Mouse (Mus musculus) adrenal gland, postnatal 4 days (tissue): Measurements from ENCODE around the gene Sec61g. TPM values are rescaled to one million over a fixed set of nuclear protein-coding genes. Genes with fewer than 3 reads are reported as not detected.
"Not testable (repeated sequence)": the region's sequence is repeated elsewhere in the genome, so short reads cannot be mapped to it uniquely, and the experiment has no call there.

ENCODE experiments used
- DNase-seq, 2 experiments: peaks; one replicate each; pipeline ENCODE4 v3.0.0; 2021 to 2022; ENCODE audit warnings: low spot score in 2 of 2, mixed read lengths in 2 of 2
- long read RNA-seq, 2 experiments: library from polyadenylated mRNA; stranded (forward); transcript quantifications; one replicate each; pipeline ENCODE4 v2.0.0; 2021
- total RNA-seq, 2 experiments: library from RNA; stranded (reverse); gene quantifications; 2 replicates each; pipeline ENCODE4 v1.2.3; 2021

Sec61g gene
- total RNA-seq, result 10 to 100 TPM; 14.5 to 17.4 TPM
- long read RNA-seq, experiment 1, transcript Sec61g-203 (4 exons, 1,862 nt), result major isoform, 196 of 237 reads
- long read RNA-seq, experiment 1, transcript Sec61g-207 (4 exons, 779 nt), result minor isoform, 20 of 237 reads
- long read RNA-seq, experiment 1, partial matches to known transcripts, result 6 of 237 reads
- long read RNA-seq, experiment 1, other reads (novel, unspliced or antisense), result 10 of 237 reads
- long read RNA-seq, experiment 2, transcript Sec61g-203 (4 exons, 1,862 nt), result major isoform, 129 of 155 reads
- long read RNA-seq, experiment 2, transcript Sec61g-207 (4 exons, 779 nt), result minor isoform, 7 of 155 reads
- long read RNA-seq, experiment 2, partial matches to known transcripts, result 10 of 155 reads
- long read RNA-seq, experiment 2, other reads (novel, unspliced or antisense), result 7 of 155 reads

DNA sequence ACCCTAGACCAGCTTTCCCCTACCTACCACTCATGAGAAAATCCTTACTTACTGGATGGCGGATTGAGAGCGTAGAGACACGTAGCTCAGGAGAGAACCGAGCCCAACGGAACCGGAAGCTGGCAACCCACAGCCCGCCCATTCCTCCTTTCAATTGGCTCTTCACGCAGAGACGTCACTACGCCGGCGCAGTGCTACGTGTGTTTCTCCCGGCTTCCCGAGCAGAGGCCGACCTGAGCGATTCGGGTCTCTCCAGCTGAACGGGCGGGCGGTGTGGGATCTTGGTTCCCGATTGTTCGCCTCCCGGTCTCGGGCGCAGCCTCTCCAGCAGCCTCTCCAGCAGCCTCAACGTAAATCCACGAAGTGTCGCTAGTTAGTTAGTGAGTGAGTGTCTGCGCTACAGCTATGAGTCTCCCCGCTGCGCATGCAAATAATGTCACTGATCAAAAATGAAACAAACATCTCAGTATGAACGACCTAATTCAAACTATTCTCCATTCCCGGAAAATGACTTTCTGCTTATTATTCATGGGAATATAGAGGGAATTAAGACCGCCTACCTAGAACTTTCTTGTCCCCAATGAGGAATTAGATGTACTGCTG, at the start of gene Sec61g:
TSS of gene Sec61g (minus strand) at position 433 of the 603 bp plus-strand sequence.
- peak; percentile 75 to 81 for DNase-seq

DNA sequence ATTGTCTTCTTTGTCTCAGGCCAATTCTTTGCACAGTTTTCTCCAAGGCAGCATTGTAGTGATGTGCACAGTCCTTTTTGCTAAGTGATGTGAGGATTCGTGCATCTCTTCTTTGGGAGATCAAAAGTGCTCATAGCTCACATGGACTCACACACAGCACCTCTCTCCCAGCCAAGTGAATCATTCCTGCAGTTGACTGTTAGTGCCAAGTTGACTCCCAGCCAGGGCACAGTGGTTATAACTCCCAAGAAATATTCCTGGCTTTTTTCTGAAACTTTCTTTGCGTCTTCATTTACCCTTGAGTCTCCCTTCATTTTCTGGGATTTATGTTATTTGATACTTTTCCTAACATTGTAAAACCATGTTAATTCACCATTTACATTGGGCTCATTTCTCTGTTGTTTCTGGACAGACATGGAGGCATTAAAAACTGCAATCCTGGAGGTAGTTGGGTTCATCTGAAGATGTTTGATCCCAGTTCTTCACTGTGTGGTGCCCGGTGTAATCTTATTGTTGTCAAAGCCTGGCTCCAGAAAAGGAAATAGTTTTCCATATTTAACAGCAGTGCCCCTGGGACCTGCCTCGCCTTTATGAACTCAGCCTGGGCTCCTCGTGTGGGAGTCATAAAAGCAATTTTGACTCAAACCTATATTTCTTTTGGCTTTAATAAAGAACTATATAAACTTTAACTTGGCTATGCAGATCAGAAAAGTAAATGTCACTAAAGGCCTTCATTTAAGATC, 38.3 kb upstream of the Sec61g start:
- no peak for DNase-seq

DNA sequence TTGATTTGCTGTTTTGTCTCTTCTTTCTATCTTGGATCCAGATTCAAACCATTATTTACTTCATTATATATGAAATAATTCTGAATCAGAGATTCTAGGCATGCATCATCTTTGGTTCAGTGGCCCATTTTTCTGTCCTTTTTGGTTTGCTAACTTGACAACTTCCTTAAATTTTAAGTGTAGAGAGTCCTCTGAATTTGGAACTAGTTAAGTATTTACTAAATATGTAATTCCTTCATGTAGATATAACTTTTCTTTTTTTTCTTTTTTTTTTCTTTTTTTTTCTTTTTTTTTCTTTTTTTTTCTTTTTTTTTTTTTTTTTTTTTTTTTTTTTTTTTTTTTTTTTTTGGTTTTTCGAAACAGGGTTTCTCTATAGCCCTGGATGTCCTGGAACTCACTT, 29.1 kb upstream of the Sec61g start:
- no peak for DNase-seq

DNA sequence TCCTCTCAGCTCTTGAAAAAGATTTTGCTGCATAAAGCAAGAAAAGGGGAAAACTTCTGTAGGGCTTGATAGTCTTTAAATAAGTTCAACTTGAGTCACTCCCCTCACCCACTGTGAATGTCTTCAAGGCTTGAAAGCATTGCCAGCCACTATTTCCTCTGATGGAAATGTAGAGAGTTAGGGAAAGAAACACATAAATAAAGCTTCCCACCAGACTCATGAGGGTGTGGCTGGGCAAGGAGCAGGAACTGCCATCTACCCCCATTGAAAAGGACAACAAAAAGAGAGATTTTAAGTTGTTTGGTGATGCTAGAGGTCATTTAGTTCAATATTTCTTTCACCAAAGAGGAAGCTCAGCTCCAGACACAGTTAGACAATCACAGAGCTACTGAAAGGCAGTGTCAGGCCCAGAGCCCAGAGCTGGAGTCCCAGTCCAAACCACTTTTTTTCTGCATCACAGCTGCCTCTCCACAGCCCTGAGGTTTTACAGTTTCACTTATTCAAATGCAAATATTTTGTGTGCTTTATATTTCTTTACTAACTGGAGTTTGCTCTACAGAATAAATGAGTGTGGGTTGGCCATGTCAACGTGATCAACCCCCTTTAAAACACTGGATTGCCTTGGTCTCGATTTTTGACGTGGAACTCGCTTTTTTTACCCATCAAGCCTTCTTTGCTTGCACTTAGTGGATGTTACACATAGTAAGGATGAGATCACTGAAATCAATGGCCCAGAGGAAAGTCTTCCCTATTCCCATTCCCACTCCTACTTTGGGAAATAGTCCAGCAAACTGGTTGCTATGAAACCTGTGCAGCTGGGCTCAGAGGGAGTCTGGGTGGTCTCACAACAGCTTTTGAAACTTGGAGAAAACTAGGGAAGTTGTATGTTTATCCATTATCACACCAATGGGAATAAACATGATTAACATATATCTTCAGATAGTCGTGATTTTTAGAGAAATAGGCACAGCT, 26.6 kb upstream of the Sec61g start:
- no peak for DNase-seq

DNA sequence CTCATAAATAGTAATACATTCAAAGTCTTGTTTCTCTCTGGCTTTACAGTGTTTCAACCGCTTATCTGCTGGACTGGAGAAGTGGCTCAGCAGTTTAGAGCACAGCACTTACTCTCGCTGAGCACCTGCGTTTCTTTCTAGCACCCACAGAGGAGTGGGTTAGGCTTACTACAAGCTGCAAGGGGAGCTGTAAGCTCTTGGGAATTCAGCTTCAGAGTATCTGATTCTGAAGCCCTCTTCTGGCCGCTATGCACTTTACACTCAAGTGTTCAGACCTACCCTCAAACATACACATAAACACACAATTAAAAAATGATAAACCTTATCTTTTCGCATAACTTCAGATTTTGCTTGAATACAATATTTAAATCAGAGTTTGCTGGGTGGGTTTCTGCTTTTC, 24.6 kb upstream of the Sec61g start:
- no peak for DNase-seq

DNA sequence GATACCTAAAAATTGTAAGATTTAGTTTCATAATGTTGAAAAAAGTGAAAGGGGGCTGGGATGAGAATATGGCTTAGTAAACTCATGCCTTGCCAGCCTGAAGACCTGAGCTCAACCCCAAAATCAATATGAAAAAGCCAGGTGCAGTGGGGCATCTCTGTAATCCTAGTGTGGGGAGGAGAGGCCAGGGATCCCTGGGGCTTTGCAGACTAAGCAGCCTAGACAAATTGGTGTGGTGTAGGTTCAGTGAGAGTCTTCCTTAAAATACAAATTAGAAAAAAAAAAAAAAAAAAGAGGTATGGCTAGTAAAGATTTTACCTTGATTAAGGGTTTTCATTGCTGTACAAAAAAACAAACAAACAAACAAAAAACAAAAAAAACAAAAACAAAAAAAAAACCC, 20.6 kb upstream of the Sec61g start:
- no peak for DNase-seq

DNA sequence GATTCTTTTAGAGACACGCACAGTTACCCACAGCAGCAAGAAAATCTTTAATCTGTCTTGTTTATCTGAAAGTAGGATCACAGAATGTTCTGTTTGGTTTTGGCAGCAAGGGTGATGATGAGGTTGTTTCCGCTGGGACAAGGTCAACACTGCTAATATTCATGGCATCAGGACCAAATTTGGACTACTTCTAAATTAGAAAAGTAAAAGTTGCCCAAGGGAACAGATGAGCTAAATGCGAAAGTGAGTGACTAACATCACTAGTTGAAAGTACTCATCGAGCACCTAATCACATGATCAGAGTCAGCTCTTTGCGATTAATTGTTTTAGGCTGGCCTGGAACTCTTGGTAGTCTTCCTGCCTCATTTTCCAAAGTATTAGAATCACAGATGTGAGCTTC, 20.1 kb upstream of the Sec61g start:
- no peak for DNase-seq

DNA sequence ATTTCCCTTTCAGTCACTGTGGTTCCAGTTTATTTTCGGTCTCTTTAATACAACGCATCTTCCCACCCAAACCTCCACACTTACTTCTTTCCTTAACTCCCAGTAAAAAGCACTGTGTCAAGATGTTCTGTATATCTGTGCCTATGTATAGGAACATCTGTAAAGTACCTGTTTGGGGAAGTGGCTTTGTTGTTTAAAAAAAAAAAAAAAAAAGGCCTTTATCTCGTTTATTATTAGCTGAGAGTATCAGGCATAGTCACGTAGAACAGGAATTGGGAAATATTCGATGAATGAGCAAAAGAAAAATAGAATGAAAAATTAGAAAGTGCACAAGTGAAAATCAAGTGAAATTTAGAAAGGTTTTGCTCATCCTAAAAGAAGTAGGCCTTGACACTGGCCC, 19.5 kb upstream of the Sec61g start:
- no peak for DNase-seq

DNA sequence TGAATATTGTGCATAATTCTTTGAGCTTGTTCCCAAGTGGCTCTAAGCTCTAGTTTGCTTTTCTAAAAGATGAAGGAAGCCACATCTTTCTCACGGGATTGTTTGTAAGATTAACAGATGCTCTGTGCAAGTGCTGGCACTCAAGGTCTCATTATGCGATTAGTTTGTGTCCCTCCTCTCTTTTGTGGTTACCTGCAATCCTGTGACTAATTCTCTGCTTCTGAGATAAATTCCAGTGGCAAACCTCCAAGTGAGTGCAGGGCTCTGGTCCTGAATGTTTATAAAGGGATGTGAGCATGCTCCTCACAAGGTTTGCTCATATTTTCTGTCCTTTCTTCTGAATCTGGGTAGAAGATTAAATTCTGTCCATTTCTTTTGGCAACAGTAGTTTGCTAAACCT, 18.2 kb upstream of the Sec61g start:
- DNase-seq, result no peak

DNA sequence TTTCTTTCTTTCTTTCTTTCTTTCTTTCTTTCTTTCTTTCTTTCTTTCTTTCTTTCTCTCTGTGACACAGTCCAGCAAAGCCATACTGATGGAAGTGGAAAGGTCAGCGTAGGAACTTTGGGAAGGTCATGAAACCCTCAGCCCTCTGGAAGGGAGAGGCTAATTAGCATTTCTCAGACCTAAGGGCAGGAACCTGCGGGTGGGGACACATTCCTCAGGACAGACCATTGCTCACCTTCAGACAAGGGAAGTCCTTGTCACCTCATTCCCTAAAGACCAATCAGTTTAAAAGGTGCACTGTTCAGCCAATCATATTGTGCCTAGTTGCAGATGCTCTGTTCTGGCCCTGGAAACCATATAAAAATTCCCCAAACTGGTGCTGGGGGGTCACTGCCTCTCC, 17.4 kb upstream of the Sec61g start:
- DNase-seq, result no peak

DNA sequence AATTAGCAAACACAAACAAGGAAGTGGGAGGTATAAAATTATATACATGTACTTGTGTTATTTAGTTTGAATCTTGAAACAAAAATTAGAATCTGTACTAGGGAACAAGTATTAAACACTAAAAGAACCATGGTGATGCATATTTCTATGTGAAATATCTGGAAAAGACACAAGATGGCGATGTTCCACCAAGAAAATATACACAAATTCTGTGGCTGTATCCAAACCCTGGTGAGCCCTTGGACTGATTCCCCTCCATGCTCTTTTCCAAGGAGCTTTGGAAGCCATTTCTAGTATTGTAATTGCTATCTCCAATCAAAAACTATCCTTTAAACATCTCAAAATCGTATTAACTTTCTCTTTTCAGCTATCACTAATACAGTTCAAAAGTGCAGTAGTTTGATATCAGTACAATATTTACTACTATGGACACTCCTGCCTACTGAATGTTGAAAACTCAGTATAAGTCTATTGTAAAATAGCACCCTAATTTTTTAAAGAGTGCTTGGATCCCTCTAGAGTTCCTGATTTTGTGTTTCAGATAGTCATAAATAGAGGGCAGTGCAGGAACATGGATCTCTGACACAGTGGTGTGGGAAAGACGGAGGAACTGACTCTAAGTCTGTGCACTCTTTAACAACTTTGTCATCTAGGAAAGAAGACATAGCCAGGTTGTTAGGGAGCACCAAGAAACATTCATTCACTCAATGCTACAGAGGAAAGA, 16.8 kb upstream of the Sec61g start:
- no peak for DNase-seq

DNA sequence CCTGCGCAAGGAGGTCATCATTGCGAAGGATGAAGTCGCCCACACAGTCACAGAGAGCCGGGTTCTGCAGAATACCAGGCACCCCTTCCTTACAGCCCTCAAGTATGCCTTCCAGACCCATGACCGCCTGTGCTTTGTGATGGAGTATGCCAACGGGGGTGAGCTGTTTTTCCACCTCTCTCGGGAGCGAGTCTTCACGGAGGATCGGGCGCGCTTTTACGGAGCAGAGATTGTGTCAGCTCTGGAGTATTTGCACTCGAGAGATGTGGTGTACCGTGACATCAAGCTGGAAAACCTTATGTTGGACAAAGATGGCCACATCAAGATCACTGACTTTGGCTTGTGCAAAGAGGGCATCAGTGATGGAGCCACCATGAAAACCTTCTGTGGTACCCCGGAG, 6.8 kb upstream of the Sec61g start:
- DNase-seq, result not testable (repeated sequence)

DNA sequence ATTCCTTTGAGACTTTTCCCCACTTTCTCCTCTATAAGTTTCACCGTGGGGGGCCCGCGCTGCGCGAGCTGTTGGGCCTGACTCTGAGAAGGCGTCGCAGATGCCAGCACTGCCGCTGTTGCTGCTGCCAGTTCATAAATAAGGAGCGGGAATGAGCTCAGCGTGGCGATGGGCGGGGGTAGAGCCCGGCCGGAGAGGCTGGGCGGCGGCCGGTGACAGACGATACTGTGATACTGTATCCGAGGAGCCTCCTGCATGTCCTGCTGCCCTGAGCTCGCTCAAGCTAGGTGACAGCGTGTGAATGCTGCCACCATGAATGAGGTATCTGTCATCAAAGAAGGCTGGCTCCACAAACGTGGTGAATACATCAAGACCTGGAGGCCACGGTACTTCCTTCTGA, 5.9 kb upstream of the Sec61g start:
- not testable (repeated sequence) for DNase-seq

DNA sequence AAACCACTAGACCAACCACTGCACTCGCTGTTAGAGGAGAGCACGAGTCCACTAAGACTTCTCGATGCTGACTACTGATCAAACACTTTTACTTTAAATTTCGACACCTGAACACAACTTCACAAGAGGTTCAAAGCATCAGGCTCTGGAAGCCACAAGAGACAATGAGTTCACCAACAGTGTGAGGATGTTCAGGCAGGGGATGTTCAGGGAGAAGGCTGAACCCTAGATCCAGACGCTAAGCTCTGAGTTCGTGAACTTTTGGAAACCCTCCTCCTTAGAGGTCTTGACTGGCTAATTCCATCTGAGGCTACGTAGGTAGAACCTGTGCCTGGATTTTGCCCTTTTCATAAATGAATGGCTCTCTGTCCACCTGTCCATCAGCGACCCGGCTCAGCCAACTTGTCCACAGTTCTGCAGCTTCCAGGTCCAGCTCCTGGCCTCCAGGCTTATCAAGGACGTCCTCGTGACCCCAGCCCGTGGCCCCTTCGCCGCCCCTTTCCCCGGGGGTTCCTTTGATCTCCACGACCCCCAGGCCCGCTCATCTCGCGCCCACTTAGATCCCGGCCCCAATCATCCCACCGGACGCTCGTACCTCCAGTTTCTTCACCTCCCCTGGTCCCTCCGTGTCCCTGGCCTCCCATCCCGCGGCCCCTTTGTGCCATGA, 766 bp downstream of the Sec61g start:
- no peak for DNase-seq

DNA sequence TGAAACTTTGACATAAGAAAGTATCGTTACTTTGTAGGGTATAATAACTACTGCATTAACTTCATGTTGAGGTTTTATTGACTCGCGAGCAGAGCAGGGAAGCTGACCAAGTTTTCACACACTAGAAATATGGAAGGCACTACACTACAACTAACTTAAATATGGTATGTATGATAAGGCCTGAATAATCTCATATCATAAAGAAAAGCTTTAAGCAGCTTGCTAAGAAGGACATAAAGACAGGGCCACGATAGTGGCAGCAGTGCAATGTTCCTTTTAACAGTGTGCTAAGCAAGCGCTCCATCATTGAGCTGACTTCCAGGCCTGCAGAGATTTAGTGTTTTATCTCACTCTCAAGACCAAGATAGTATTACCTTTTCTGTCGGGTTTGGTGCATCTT, 2.3 kb downstream of the Sec61g start:
- no peak for DNase-seq

DNA sequence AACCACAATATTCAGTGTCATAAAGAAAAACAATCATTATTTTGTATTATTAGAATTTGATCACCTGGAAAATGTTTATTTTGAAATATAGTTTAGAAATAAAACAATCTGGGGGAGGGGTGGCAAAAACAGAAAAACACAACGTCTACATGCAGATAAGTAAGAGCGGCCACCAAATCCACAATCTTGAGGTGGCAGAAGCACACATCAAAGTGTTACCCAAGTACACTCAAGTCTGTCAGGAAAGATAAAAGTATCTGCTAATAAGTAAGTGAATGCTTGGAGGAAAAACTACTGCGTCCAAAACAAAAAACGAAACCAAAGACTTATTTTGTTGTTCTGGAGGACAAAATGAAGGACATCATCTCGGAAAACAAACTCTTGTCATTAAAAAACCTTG, 5.1 kb downstream of the Sec61g start:
- no peak for DNase-seq

DNA sequence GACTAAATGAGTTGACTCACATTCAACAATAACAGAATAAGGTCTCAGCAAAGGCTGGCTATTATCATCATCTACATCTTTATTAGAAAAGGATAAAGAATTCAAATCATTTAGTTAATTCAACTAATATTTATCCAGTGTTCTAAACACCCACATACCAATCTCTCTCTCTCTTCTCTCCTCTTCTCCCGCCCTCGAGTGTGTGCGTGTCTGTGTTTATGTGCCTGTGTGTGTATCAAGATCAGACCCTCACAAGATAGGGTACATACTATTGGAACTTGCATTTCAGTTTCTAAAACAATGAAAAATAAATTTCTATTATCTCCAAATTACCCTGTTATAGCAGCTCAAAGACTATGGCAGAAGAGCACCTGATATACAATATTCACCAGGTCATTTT, 5.5 kb downstream of the Sec61g start:
- DNase-seq, result no peak

DNA sequence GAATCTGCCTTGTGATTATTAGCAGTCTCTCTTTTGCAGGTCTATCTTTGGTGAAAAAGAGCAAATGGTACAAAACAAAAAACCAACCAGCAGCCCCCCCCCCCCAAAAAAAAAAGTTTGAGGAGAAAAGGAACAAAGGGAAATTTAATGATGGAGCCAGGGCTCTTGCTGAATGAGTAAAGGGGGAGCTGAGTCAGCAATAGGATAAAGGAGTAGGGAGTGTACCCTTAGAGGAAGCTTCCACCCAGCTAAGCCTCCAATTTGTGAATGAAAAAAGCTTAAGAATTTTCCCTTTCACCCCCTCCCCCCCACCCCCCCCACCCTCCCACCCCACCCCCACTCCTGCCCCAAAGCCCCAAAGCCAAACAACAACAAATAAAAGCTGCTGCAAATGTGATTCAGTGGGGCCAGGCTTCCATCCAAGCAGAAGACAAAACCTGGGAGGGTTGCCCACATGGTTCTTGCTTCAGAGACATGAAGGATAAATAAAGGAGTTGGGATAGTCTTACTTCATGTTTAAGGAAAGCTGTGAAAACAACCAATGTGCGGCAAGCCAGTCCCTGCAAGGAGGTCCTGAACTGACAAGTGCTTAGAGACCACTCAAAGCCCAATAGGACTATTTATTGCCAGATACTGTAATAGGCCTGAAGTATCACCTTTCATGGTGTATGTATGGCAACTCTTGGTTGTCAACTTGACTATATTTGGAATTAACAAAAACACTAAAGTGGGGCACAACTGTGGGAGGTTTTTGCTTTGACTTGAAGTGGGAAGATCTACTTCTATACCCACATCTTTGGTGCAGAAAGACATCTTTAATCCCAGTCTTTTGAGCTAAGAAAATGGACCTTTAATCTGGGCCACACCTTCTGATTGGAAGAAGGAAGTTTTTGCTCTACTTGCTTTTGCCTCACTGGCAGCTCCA, 9.3 kb downstream of the Sec61g start:
- no peak for DNase-seq
